Mouse (Mus musculus) frontal cortex, adult 2 months (tissue): Measurements from ENCODE around the gene Fam161a. TPM values are rescaled to one million over a fixed set of nuclear protein-coding genes. Genes with fewer than 3 reads are reported as not detected.

ENCODE experiments used
- DNase-seq, 2 experiments: peaks; one replicate each; pipeline ENCODE4 v3.0.0; 2022; ENCODE audit warnings: low spot score in 1 of 2; ENCODE audit errors: extremely low spot score in 1 of 2
- polyA plus RNA-seq: library from polyadenylated mRNA; depleted of rRNA; stranded (reverse); fragments of >200 nt; gene quantifications from 2 replicates; pipeline ENCODE4 v1.2.3, GENCODE M21; 2012

Fam161a gene
- polyA plus RNA-seq, 1 experiment, result 4.5 TPM

DNA sequence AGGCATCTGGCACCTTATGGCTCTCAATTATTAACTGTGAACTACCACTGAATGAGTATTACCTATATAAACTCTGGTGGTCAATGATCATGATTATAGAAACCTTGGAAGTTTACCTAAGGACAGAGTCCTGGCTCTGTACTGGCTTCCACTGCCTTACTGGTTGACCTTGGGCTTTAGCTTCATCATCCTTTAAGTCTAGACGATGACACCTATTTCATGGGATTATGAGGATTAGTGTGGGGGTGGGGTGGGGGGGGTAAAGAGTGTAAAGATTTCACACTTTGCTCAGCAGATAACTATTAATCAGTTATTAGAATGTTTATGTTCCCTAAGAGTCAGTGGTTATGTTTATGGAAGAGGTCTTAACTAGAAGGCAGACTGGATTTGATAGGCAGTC lies 17.5 kb upstream of the Fam161a start:
- DNase-seq, result no peak

GRCm38 (mm10) chr11:22990393-22991126 lies 16.8 kb upstream of the Fam161a start, which contains the start of gene Cct4:
Gene Cct4, plus strand, starts transcription at chr11:22990519.
- peak; percentile 87 to 94 for DNase-seq

GRCm38 (mm10) chr11:22991218-22991835 lies 16.0 kb upstream of the Fam161a start:
- DNase-seq, result no peak

DNA sequence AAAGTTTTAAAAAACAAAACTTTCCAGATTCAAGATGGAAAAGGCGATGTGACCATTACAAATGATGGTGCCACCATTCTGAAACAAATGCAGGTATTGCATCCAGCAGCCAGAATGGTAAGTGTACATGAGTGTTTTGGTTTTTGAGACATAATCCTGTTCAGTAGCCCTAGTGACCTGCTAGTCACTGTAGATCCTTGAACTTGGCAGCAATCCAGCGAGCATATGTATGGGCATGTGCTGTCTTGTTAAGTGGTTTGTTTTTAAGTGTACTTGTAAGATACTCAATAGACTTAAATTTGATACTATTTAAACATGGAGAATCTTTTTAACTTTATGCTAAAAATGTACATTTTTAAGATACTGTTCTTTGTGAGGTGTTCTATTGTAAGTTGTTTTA lies 13.1 kb upstream of the Fam161a start:
- no peak for DNase-seq

- DNase-seq, result no peak
Observed at GRCm38 (mm10) chr11:22995461-22995860, 11.9 kb upstream of the Fam161a start.

DNA sequence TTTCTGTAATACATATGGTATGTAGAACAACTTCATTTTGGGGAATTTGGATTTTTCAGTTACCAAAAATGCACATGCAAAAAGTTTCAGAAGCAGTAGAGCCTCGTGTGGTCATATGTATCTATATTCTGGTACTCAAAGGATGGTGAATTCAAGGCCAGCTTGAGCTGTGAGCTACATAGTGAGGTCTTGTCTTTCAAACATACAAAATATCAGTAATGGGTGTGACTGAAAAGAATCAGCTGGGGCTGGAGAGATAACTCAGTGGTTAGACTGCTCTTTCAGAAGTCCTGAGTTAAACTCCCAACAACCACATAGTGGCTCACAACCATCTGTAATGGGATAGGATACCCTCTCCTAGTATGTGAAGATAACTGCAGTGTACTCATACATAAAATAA lies 9.0 kb upstream of the Fam161a start:
- no peak for DNase-seq

DNA sequence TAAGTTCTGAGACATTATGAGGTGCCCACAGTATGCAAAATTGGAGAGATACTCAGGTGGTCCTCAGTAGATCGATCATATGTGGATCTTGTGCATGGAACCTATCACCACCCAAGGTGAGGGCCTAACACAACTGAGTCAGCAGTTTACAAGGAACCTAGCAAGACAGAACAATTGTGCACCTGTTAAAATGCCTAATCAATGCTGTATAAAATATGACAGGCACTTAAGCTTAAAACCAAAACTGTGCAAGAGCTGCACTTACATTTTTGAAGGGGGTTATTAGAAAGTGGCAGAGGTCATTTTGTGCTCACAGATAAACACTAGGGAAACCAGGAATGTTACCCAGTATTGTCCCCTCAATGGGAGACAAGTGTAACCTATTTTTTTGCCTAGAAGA lies 2.1 kb upstream of the Fam161a start:
- no peak for DNase-seq

GRCm38 (mm10) chr11:23007166-23007480 lies 208 bp upstream of the Fam161a start:
- DNase-seq, result no peak

DNA sequence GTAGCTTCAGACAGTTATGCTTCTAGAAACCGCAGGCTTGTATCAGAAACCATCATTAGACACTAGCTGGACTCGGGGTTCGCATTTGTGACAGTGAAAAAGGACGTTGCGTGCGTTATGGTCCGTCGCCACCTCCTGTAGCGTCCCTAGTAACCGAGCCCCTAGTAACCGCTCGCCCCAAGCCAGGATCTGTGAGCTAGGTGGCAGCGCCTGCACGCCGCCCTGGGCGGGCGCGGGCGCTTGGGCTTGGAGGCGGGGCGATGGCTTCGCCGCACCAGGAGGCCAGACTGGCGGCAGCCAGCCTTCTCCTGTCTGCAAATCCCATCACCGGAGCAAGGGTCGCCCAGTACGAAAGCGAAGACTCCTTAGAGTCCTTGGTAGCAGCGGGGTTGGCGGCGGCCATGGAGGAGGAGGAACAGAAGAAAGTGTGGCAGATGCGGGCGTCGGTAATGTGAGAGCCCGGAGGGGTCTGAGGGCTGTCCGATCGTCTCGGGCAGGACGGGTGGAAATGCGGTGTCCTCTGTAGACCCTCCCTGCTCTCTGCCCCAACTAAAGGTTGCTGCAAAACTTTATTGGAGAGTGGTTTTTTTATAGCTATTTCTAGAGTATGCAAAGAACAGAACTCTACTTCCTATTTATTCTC lies 971 bp downstream of the Fam161a start:
- DNase-seq, result peak; percentile 55 to 76

DNA sequence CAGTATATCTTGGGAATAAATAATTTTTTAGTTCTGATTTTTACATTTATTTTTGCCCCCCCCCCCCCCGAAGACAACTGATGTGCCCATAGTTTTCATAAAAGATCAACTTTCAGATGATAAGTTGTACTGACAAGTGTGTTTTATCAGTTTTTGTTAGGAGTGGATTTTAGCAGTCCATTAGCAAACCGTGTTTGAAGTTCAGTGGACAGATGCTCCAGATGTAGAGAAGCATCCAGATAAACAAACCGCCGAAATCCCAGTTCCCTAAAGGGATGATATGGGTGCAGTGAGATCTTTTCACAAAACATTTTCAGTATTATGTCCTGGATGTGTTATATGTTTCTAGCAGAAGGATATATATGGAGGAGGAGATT lies 1.5 kb downstream of the Fam161a start:
- DNase-seq, result no peak

GRCm38 (mm10) chr11:23013096-23013495 lies 5.8 kb downstream of the Fam161a start:
- no peak for DNase-seq

GRCm38 (mm10) chr11:23013580-23014294 lies 6.4 kb downstream of the Fam161a start:
- no peak for DNase-seq

- DNase-seq, result no peak
Observed at GRCm38 (mm10) chr11:23014996-23015395, 7.7 kb downstream of the Fam161a start.

DNA sequence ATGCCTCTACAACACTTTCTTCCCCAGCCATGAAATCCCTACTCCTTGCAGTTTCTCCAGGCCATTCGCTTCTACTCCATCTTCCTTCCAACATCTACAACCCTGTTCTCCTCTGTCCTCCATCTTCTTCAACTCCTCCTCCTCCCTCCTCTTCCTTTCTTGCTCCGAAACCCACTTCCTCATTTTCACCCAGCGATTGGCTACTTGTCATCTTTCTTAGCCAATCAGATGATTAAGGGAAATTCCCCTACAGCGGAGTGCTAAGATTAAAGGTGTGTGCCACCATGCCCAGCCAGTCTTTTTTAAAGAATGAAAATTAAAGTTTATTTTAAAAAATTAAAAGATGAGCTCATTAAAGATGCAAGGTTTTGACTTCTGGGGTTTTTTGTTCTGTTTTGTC lies 10.6 kb downstream of the Fam161a start:
- no peak for DNase-seq

- DNase-seq, result no peak
Observed at GRCm38 (mm10) chr11:23020116-23020770, 12.9 kb downstream of the Fam161a start.

DNA sequence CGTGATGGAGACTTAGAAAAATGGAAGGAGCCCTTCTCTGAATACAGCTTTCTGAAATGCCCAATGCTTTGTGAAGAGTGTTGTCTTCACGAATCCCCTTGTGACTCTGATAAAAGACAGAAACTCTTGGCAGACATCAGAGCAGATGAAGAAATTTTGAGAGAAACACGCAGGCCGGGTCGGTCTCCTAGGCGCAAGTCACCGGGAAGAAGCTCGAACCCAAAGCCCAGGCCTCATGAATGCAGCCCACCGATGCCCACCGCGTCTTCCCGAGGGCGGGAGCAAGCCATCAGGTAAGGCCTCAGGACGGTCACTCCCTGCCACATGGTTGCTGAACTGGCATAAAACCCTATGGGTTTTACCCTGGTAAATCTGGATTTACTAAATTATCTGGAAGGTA lies 13.5 kb downstream of the Fam161a start:
- DNase-seq, result no peak

DNA sequence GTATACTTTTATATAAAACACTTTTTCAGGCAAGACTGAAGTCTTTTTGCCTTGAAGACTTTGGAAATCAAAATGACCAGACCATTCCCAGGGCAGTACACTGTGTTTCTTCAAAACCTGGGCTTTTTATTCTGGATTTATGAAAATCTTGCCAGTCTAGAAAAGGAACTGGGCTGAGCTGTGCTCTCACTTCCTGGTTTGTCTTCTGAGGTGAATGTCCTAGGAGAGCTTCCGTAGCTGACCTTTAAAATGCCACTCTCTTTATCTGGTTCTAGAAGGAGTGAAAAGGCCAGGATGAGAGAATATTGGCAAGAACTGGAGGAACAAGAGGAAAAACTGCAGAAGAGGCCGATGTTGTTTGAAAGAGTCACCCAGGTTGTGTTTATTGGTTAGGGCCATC lies 15.8 kb downstream of the Fam161a start:
- no peak for DNase-seq

DNA sequence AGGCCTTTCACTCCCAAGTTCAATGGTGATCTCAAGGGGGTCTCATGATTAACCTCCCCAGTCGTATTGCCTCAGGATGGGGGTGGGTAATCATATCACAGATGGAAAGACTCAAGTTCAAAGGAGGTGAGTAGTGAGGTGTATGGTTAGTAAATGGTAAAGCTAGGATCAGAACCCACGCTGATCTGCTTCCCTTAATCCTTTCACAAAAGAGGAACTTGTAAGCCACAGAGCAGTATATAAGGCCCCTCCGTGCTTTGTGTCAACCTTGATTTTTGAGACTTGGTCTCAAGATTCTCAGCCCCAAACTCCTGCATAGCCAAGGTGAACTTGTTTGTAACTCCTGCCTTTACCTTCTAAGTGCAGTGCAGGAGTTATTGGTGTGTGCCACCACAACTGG lies 16.8 kb downstream of the Fam161a start:
- DNase-seq, result no peak

- no peak for DNase-seq
Observed at GRCm38 (mm10) chr11:23028957-23029356, 21.6 kb downstream of the Fam161a start.

DNA sequence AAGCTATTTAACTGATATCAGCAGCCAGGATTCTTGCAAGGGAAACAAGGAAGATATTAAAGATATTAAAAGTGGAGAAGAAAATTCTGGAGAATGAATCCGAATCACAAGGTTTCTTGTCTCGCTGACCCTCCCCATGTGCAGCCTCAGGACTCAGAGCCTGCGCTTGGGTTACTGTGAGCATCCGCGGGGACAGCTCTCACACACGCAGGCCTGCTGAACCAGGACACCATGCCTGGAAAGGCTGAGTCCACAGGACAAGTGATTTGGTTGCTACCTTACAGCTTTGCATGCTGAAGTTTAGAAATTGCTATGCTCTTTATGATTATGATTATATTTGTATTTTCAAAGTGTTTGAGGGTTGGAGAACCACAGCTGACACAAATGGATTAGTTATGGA lies 22.1 kb downstream of the Fam161a start:
- no peak for DNase-seq

DNA sequence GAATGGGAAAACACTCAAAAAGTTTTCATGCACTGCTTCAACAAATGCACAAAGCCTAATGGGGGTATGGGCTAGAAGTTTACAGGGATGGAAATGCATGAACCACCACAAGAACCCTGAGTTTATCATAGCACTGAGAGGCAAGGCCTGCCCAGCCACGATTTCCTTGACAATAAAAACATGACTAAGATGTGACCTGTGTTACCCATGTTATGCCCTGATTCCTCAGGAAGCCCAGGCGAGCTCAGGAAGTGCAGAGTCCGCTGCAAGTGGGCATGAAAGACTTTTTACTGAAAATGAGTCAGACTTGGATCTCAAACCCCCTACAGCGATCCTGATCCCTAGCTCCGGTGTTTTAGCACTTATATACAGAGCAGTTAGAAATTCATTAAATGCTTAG lies 39.9 kb downstream of the Fam161a start:
- no peak for DNase-seq
